Mouse (Mus musculus): ENCODE results near the gene Unk.

DNA sequence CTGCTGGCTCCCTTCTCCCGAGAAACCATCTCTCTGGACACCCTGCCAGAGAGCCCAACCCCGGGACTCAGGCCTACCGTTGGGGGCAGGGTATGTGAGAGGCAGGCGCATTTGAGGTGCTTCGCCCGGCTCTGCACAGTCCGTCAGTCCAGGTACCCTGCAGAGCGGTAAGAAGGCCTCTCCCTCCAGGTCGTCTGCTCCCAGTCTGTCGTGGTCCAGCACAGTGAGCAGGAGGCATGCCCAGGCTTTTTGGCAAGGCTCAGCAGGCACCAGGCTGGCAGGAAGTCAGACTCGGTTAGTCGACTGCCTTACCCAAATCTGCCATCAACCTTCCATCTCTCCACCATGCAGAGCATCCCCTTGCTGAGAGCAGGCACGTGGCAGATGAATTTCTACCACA lies 33.4 kb downstream of the Unk start:
- no peak for TF ChIP-seq CTCF (IDR thresholded peaks at IDR 0.05 in 2 of 3, conservative IDR thresholded peaks at IDR 0.05 in 1 of 3; ENCODE audit: control insufficient read depth in 1 of 3, insufficient read depth in 1 of 3, low read depth in 2 of 3, low read length in 3 of 3, poor library complexity in 1 of 3, severe bottlenecking in 1 of 3)
- no peak for TF ChIP-seq TAL1 (IDR thresholded peaks at IDR 0.05; ENCODE audit: low read length)
- no peak for TF ChIP-seq MAZ (IDR thresholded peaks at IDR 0.05; ENCODE audit: low read depth, low read length)
- TF ChIP-seq CHD1 (IDR thresholded peaks at IDR 0.05; ENCODE audit: low read depth, low read length): no peak
- no peak for TF ChIP-seq EP300 (IDR thresholded peaks at IDR 0.05; ENCODE audit: low read depth in 1 of 2, low read length in 2 of 2)

Data from MEL (cell line).